Mouse (Mus musculus) left cerebral cortex, adult 9 months (tissue): ENCODE results near the gene Ice1.

ENCODE experiments used
- DNase-seq, 2 experiments: peaks; one replicate each; pipeline ENCODE4 v3.0.0; 2022; ENCODE audit warnings: low spot score in 2 of 2

Gene Ice1

GRCm38 (mm10) chr13:70639639-70640038 lies 2.2 kb upstream of the Ice1 start:
- no peak for DNase-seq

GRCm38 (mm10) chr13:70637662-70638291 lies 343 bp upstream of the Ice1 start:
- peak; percentile 95 to 98 for DNase-seq

DNA sequence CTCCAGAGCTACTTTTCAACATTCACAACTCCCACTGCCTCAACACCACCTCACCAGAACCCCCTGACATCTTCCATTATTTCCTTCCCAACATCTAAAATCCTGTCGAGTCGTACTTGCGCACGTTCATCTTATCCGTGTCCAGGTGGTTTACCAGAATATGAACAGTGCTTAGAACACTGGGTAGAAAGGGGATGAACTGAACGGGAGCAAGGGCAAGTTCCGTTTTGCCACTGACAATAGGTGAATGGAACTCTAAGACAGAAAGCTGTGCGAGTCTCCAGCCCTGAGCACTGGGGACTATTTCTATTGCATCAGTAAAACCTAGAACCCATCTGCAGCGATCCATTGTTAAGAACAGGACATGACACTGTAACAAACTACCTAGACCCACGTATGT lies 728 bp downstream of the Ice1 start:
- DNase-seq: no peak

GRCm38 (mm10) chr13:70635591-70635990 lies 1.8 kb downstream of the Ice1 start:
- DNase-seq: no peak

DNA sequence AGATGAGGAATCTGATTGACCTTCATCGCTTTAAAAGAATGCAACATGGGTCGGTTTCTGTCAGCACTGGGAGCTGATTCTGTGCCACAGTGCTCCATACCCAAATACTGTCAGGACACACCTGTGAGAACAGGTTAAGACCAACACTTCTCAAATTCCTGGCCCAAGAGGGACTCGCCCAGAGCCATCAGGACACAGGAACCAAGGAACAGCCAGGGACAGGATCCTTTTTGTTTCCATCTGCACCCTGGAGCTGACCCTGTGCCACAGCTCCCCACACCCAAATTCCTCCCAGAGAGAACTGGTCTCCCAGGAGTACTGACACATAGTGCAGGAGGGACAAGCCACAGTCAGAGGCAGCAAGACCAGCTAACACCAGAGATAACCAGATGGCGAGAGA lies 11.0 kb downstream of the Ice1 start:
- no peak for DNase-seq

GRCm38 (mm10) chr13:70625665-70626064 lies 11.8 kb downstream of the Ice1 start:
- DNase-seq: no peak

- no peak for DNase-seq
These were observed 13.0 kb downstream of the Ice1 start for GRCm38 (mm10) chr13:70624445-70624844.

GRCm38 (mm10) chr13:70622461-70623057 lies 14.9 kb downstream of the Ice1 start:
- no peak for DNase-seq

GRCm38 (mm10) chr13:70621509-70621908 lies 15.9 kb downstream of the Ice1 start:
- no peak for DNase-seq

- DNase-seq: no peak
These were observed 24.6 kb downstream of the Ice1 start for GRCm38 (mm10) chr13:70612837-70613236.

GRCm38 (mm10) chr13:70610431-70611420 lies 26.7 kb downstream of the Ice1 start:
- peak in 1 of 2 experiments; percentile 80 for DNase-seq

GRCm38 (mm10) chr13:70609632-70610031 lies 27.8 kb downstream of the Ice1 start:
- no peak for DNase-seq

GRCm38 (mm10) chr13:70605366-70605765 lies 32.1 kb downstream of the Ice1 start:
- no peak for DNase-seq

DNA sequence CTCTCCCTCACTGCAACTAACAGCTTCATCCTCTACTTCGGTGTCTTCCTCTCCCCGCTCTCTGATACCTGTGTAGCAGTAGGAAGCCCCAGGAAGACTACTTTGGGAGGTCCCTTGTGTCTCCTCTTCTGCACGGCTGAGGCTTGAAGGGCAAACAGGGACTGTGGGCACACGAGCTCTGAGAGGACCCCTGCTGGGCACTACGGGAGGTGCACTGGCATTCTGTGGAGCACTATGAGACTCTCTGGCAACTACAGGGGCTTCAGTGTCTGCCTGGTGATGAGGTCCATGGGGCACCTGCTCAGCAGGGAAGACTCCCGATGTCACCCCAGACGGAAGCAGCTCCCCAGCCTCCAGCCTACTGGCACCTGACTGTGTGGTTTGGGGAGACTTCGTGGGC lies 32.7 kb downstream of the Ice1 start:
- DNase-seq: no peak

DNA sequence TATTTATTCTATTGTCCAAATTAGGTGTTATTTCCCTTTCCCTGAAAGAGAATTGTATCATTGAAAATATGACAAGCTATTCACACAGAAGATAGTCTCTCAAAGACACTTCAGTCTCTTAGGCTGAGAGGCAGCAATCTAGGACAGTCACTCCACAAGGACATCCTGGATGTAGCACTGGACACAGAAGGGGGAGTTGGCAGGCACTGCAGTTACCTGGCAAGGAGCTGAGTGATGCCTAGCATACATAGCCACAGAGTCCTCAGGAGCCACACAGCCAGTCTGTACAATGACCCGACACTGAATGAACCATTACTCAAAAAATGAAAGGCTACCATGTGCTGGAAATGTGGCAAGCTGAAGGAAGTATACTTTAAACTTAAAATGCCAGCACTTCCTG lies 35.9 kb downstream of the Ice1 start:
- DNase-seq: no peak

DNA sequence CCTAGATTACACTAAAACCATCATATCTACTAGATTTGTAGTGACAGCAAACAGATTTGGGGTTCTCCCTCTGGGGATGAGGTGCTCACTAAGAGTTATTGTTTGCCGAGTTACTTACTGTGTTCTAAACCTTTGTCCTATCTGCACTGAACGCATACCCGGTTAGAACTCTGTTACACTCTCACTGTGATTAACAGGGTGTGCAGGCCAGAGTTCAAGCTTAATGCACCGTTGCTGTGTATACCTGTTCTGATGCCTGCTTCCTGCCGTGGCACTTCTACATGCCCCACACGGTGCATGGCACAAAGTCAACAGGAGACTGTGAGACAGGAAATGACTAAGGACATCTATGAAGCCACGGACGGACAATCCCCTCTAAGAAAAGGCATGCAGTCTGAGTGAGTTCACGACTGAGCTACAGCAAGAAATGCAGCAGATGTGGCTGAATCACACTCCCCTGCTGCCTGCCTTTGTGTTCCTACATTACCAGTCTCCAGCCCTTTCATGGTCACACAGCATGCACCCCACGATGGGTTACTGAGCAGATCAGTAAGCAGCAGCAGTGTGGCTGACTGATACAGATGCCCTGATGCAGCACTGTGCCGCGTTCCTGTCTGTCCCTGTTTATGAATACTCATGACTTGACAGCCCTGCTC lies 37.3 kb downstream of the Ice1 start:
- no peak for DNase-seq

DNA sequence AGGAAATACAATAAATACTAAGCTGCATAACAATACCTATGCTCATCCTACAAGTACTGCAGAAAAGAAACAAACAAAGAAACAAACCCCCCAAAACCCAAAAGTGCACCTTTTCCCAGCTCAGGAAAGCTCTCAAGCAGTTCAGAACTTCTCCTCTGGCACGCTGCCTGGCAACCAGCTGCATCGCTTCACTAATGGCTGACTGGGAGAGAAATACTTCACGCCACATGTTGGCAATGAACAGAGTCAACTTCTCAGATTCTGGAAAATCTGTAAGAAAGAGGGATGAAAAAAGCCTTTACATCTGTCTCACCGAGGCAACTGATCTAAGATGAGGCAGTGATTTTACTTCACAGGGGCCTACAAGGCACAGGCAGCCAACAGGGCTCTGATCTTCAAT lies 38.5 kb downstream of the Ice1 start:
- DNase-seq: peak in 1 of 2 experiments; percentile 48

DNA sequence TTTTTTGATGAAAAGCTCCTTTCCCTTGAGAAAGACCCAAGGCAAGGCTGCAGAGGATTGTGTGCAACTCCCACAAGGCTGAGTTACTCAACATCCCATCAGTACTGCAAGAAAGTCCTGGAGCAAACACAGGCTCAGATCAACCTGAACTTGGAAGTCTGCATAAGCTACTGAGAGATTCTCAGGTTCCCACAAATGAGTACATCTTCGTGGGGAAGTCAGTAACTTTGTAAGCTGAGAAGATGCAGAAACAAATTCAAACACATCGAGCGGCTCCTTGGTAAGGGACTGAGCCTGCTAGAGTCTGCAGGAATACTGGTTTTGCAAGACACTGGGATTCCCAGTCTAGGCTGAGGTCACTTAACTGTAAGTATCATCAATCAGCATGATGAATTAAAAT lies 40.5 kb downstream of the Ice1 start:
- no peak for DNase-seq

GRCm38 (mm10) chr13:70590248-70590762 lies 47.1 kb downstream of the Ice1 start:
- peak in 1 of 2 experiments; percentile 18 for DNase-seq

DNA sequence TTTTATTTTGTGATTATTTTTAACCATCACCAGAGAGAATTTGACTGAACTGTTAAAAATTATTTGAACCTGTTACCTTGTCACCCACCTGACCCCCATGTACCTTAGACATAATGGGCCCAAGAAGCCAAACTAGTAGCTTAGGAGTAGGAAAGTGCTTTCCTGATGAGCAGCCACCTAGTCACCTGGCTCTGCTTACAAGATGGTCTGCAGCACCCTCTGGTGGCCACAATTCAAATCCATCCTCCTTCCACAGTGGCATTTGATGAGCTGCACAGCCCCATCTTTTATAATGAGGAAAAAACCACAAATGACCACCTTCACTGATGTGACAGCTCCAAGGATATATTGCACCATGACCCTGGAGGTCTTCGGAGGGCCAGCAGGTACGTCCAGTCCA lies 50.5 kb downstream of the Ice1 start:
- DNase-seq: peak in 1 of 2 experiments; percentile 76

DNA sequence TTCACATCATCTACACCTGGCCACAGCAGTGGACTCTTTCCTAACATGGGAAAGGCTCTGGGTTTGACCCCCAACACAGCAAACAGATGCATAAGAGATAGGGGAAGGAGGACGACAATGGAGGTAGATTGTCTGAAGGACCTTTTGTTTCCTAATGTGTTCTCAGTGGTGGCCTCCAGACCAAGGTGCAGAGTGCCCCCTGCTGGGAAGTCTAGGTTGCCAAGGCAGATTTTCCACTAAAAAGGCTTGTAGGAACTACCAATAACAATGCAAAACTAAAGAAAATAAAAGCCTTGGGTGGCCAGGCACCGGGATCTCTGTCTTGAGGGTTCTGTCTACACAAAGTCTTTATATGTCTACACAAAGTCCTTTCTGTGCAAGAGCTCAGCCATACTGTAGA lies 54.9 kb downstream of the Ice1 start:
- peak in 1 of 2 experiments; percentile 76 for DNase-seq

- no peak for DNase-seq
These were observed 55.9 kb downstream of the Ice1 start for GRCm38 (mm10) chr13:70581509-70581908.
